Mouse (Mus musculus) gastrocnemius, postnatal 4 days (tissue): ENCODE results near the gene Ddc. TPM values are rescaled to one million over a fixed set of nuclear protein-coding genes. Genes with fewer than 3 reads are reported as not detected.

Experiments
- DNase-seq, 2 experiments: peaks; one replicate each; pipeline ENCODE4 v3.0.0; 2021 to 2022; ENCODE audit warnings: low spot score in 2 of 2, mixed read lengths in 2 of 2
- total RNA-seq, 2 experiments: library from RNA; stranded (reverse); gene quantifications; 2 replicates each; pipeline ENCODE4 v1.2.3; 2021

The Ddc gene
- total RNA-seq, 2 experiments from 2014 or later: 60.0 to 67.4 TPM

DNA sequence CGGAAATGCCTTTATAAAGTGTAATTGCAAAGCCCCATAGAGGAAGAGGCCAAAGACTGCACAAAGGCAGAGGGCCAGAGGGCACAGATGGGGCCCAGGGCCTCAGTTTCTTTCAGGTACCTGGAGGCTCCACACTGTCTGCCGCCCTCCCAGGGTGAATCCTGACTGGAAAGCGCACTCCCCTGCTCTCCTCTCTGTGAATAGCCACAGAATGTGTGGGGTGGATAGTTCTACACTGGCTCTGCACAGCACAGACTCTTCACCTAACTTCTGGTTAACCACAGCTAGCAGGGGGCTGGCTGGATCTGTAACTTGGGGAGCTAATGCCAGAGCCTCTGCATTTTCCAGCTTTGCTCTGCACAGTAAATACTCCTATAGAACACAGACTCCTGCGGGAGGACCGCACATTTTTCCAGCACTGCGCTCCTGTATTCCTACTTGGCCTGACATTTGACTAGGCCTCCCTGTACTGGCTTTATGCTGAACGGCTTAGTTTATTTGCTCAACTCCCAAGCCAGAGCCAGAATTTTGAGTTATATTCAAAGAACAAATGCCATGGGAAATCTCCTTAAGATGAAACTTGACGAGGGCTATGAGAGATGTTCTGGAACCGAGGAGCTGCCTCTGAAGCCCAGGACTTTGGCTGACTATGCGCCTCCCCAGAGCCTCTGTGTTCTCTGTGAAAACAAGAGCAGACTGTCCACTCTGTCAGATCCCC is 18.8 kb downstream of the Ddc start:
- DNase-seq: peak; percentile 28 to 41

GRCm38 (mm10) chr11:11878278-11878980 is 19.5 kb downstream of the Ddc start:
- DNase-seq: peak in 1 of 2 experiments; percentile 58

- no peak for DNase-seq
Measured at GRCm38 (mm10) chr11:11877891-11878277, 20.1 kb downstream of the Ddc start.

DNA sequence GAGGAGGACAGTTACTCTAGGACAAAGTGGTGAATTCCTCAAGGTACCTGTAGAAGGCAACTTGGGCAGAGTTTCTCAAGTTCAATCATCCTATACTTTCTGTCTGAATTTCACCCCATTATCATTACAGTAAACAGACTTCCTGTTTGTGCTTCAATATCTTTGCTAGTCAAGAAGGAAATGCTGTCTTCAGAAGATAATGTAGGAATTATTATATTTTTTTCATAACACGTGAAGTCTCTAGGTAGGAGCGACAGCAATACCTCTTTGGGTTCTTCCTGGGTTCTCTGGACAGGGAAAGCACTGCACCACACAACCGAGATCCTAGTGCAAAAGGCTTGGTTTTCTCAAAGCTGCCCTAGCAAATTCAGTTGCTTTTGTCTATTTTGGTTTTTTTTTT is 21.6 kb downstream of the Ddc start:
- no peak for DNase-seq

GRCm38 (mm10) chr11:11875230-11875629 is 22.7 kb downstream of the Ddc start:
- DNase-seq: no peak

GRCm38 (mm10) chr11:11873023-11873908 is 24.7 kb downstream of the Ddc start:
- DNase-seq: peak; percentile 62 to 86

- no peak for DNase-seq
Measured at GRCm38 (mm10) chr11:11872140-11872795, 25.7 kb downstream of the Ddc start.

DNA sequence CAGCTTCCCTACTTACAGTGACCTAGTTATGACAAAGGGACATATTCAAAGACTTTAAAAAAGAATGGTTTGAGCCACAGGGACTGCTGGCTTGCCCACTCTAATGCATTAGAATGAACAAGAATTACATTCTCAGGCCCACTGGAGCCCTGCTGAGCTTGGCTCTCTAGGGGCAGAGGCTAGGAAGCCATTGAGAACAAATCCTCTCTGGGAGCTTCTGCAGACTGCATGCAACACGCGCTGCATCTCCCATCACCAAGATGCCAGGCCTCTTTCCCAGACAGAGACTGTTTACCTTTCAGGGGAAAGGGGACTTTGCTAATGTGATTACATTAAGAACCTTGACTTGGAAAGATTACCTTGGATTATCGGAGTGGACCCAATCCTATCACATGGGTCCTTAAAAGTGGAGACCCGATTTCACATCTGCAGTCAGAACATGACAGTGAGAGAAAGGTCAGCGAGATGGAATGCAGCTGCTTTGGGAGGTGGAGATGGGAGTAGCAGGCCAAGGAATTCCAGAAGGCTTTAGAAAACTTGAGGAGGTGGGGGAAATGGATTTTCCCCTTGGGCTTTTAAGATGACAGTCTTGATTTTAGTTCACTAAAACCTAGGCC is 26.6 kb downstream of the Ddc start:
- no peak for DNase-seq

- no peak for DNase-seq
Measured at GRCm38 (mm10) chr11:11867971-11868481, 29.9 kb downstream of the Ddc start.

- no peak for DNase-seq
Measured at GRCm38 (mm10) chr11:11866696-11867095, 31.2 kb downstream of the Ddc start.

- DNase-seq: peak; percentile 49 to 81
Measured at GRCm38 (mm10) chr11:11865128-11865527, 32.8 kb downstream of the Ddc start.

DNA sequence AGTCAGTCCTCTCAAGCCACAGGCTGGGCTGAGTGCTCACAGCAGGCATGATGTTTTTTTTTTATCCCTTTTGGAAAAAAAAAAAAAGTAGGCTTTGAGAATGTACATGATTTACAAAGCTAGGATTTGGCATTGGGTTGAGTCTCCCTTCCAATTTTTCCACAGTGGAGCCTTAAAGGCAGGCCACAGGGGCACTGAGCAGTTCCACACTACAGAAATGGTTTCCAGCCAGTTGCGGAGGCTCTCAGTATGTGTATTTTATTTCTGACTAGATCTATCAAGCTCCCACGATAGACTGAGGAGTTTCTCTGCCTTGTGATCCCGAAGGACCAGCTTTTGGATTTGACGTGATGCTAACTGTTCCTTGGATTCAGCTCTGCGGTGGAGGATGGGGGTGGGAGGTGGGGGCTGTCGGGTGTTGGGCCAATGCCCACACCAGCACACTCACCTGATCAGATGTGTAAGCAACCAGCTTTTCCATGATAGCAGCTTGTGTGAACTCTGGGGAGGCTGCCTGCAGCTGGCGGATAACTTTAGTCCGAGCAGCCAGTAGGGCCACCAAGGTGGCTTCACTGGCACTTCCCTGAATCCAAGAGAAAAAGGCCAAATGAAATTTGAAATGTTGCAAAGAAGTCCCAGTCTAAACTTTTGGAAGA is 33.4 kb downstream of the Ddc start:
- peak in 1 of 2 experiments; percentile 35 for DNase-seq

- no peak for DNase-seq
Measured at GRCm38 (mm10) chr11:11862502-11862901, 35.4 kb downstream of the Ddc start.

GRCm38 (mm10) chr11:11856959-11857358 is 41.0 kb downstream of the Ddc start:
- DNase-seq: no peak

GRCm38 (mm10) chr11:11855685-11856131 is 42.2 kb downstream of the Ddc start:
- peak in 1 of 2 experiments; percentile 77 for DNase-seq

- DNase-seq: no peak
Measured at GRCm38 (mm10) chr11:11855061-11855672, 42.8 kb downstream of the Ddc start.

DNA sequence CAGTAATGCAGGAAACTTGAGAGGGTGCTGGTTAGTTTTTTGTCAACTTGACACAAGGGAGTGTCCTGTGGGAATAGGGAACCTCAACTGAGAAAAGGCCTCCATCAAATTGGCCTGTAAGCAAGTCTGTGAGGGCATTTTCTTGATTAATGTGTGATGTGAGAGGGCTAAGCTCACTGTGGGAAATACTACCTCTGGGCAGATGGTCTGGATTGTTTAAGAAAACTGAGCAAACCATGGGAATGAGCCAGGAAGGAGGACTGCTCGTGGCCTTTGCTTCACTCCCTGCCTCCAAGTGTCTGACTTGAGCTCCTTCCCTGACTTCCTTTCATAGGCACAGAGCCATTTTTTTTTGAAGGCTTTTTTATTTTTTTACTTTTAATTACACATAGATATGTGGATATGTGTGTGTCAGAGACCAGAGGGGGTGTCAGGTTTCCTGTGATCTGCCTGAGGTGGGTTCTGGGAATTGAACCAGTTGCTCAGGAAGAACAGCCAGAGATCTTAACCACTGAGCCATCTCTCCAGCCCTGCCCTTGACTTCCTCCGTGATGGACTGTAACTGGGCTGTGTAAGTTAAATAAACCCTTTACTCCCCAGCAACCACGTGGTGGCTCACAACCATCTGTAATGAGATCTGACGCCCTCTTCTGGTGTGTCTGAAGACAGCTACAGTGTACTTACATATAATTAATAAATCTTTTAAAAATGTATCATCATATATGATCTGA is 44.0 kb downstream of the Ddc start:
- DNase-seq: no peak

DNA sequence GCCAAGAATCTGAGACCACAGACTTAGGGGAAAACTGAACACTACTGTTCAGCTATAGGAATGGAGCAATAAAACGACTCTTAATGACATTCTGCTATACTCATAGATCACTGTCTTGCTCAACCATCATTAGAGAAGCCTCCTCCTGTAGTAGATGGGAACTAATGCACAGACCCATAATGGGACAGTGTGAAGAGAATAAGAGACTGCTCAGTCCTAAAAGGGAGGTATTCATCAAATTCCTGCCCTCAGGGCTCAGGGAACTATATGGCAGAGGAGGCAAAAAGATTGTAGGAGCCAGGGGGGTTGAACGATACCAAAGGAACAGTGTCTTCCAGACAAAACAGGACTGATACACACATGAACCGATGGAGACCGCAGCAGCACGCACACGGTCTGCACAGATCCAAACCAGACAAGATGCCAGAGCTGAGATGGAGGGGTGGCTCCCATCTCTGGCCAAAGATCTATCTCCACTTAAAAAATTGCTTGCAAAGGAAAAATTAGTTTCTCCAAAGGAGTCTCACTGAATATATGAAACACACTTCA is 45.9 kb downstream of the Ddc start:
- no peak for DNase-seq
